Mouse (Mus musculus): ENCODE results near the gene Adck2.
A peak's percentile ranks its signal among the peaks of the same experiment; 100 is the strongest.

DNA sequence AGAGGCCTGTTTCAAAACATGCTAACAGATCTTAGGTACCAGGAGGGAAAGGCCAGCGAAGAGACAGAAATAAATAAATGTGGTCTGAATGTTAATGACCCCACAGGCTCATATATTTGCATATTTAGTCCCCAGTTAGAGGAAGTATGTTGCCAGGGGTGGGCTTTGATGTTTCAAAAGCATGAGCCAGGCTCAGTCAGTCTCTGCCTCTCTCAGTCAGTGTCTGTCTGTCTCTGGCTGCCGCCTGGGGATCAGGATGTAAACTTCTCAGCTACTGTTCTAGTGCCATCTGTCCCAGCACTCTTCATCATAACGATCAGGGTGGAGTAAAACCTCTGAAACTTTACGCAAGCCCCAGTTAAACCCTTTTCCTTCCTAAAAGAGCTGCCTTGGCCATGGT is 45.9 kb upstream of the Adck2 start:
- TF ChIP-seq CTCF (conservative IDR thresholded peaks at IDR 0.05 in 1 of 2, IDR thresholded peaks at IDR 0.05 in 1 of 2; ENCODE audit: low read depth in 2 of 2, low read length in 2 of 2) (no peak), MEF2A (IDR thresholded peaks at IDR 0.05; ENCODE audit: borderline replicate concordance, low read depth, low read length) (0 out of 2 replicates have a peak, but pooled peaks have one; percentile 13), POLR2A (IDR thresholded peaks at IDR 0.05; ENCODE audit: low read depth, low read length) (peak; percentile 67), CHD2 (IDR thresholded peaks at IDR 0.05; ENCODE audit: low read length) (no peak; the same call in 1 of the 2 replicates), ETS1 (conservative IDR thresholded peaks at IDR 0.05; ENCODE audit: low read depth, low read length) (no peak; the same call in 1 of the 2 replicates), MYC (IDR thresholded peaks at IDR 0.05; ENCODE audit: low read depth, low read length) (peak; percentile 34; the same call in 1 of the 2 replicates), ZNF384 (IDR thresholded peaks at IDR 0.05; ENCODE audit: low read depth, low read length) (no peak), ELF1 (IDR thresholded peaks at IDR 0.05; ENCODE audit: low read depth, low read length) (peak; percentile 56; the same call in 1 of the 2 replicates), EP300 (IDR thresholded peaks at IDR 0.05; ENCODE audit: low read length) (no peak)

Data from CH12.LX (cell line).